Mouse (Mus musculus): ENCODE measurements around the gene Gm3625. TPM values are rescaled to one million over a fixed set of nuclear protein-coding genes. Genes with fewer than 3 reads are reported as not detected.
A peak's percentile ranks its signal among the peaks of the same experiment; 100 is the strongest.

The Gm3625 gene
- polyA plus RNA-seq (2012; rRNA removed): not detected in 2 replicates

DNA sequence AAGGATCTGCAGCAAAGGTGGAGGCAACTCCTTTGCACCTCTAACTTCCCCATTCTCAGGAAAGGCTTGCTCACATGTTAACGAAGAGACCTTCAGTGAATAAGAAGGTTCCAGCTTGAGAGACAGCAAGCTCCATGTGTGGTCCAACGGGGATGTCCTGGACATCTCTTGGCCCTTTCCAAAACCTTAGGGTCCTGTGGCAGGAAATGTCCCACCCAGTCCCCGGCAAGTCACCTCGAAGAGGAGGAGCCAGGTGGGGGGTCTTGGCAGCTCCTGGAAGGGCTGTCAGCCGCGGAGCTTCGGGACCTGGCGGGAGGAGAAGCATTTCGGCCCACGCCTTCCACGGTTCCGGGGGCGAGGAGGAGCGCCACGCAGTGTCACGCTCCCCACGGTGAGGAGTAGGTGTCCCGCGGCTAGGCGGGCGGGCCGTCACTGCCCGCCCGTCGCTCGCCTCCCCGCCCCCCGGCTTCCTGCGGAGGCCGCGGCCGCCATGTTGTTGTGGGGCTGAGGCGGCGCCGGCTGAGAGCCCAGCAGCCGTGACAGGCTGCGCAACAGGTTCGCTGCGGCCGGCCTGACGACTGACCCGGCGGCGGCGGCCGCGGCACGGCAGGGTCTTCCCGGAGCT, at the start of gene Gm3625, which contains the start of gene Itsn2:
TSS of gene Gm3625 (minus strand) at position 387 of the 625 bp plus-strand sequence.
TSS of gene Itsn2 (plus strand) at position 98 of the 625 bp plus-strand sequence.
- no peaks in the 10 kb centered on the region for H3K27me3 ChIP-seq (replicated peaks; ENCODE audit: control insufficient read depth, insufficient read depth, low read length)
- WGBS: under 1% methylated on average over 45 of the region's 49 CpGs
- H3K4me3 ChIP-seq (ENCODE audit: insufficient read depth, low read depth, low read length): peak within 1 kb of the TSS; percentile 98
- peak; percentile 83 for DNase-seq
- H3K27ac ChIP-seq (ENCODE audit: insufficient read depth, low read depth, low read length): peak within 1 kb of the TSS; percentile 95
- no peak for TF ChIP-seq CTCF (conservative IDR thresholded peaks at IDR 0.05; ENCODE audit: insufficient read depth, insufficient read length, low read depth, low read length)
- TF ChIP-seq POLR2A (IDR thresholded peaks at IDR 0.05; ENCODE audit: low read depth, low read length): peak; percentile 31
- peaks cover 14% of the 10 kb centered on the region; the same call in 1 of the 2 replicates for H3K4me1 ChIP-seq (ENCODE audit: control insufficient read depth, insufficient read depth, low read length)
- H3K36me3 ChIP-seq (ENCODE audit: control insufficient read depth, insufficient read depth, low read length): no peaks in the 10 kb centered on the region

DNA sequence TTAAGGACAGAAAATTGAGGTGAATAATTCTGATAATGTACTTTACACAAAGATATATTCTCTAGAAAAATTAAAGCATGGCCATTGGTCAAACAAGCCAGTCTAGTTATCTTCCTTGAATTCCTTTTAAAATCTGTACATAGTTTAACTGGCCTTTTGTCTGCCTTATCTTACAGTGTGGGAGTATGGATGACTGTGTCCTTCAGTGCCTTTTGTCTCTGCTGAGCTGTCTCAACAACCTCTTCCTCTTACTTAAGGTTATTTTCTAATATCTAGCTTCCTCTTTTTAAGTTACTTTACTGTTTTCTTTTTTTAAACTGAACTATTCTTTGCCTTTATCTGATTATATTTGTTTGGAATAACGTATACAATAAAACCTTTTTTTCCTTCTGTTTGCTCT, 48.0 kb upstream of the Gm3625 start:
- no peak for DNase-seq
- Histone ChIP-seq H3K27me3 (replicated peaks; ENCODE audit: control insufficient read depth, insufficient read depth, low read length) (no peaks in the 10 kb centered on the region), H3K27ac (ENCODE audit: insufficient read depth, low read depth, low read length) (no peak overlapping the region), H3K4me1 (ENCODE audit: control insufficient read depth, insufficient read depth, low read length) (no peaks in the 10 kb centered on the region), H3K36me3 (ENCODE audit: control insufficient read depth, insufficient read depth, low read length) (peaks cover 14% of the 10 kb centered on the region), H3K4me3 (ENCODE audit: insufficient read depth, low read depth, low read length) (no peak overlapping the region)
- TF ChIP-seq CTCF (conservative IDR thresholded peaks at IDR 0.05; ENCODE audit: insufficient read depth, insufficient read length, low read depth, low read length) (no peak), POLR2A (IDR thresholded peaks at IDR 0.05; ENCODE audit: low read depth, low read length) (no peak)
- WGBS: 90% methylated on average over 1 of the region's 1 CpGs

DNA sequence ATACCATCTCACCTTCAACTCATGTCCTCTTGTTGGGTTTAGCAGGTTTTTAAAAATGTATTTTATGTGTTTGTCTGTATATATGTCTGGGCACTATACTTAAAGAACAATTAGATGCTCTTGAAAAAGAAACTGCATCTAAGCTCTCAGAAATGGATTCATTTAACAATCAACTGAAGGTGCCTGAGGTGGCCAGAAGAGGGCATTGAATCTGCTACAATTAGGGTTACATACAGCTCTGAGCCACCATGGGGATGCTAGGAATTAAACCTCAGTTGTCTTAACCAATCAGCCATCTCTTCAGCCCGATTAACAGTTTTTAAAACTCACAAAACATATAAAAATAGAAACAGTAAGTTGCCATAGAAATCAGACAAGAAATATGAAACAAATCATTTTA, 45.7 kb upstream of the Gm3625 start:
- TF ChIP-seq POLR2A (IDR thresholded peaks at IDR 0.05; ENCODE audit: low read depth, low read length) (no peak), CTCF (conservative IDR thresholded peaks at IDR 0.05; ENCODE audit: insufficient read depth, insufficient read length, low read depth, low read length) (no peak)
- WGBS: 89% methylated on average over 1 of the region's 1 CpGs

DNA sequence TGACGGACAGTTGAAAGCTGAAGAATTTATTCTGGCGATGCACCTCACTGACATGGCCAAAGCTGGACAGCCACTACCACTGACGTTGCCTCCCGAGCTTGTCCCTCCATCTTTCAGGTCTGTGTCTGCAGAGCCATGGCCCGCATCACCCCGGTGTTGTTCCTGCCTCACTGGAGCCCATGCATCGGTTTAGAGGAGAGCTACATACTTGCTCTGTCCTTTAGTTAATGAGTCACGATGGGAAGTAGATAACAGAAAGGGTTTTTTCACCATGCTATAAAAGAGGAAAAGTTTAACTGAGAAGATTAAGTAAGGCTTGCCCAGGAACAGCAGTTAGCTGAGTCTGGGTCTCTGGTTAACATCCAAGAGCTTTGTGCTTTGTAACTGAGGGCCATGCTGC, 40.2 kb upstream of the Gm3625 start:
- H3K4me3 ChIP-seq (ENCODE audit: insufficient read depth, low read depth, low read length): no peak overlapping the region
- peaks cover 13% of the 10 kb centered on the region for H3K36me3 ChIP-seq (ENCODE audit: control insufficient read depth, insufficient read depth, low read length)
- TF ChIP-seq CTCF (conservative IDR thresholded peaks at IDR 0.05; ENCODE audit: insufficient read depth, insufficient read length, low read depth, low read length): no peak
- TF ChIP-seq POLR2A (IDR thresholded peaks at IDR 0.05; ENCODE audit: low read depth, low read length): no peak
- 73% methylated on average over 8 of the region's 8 CpGs for WGBS
- no peaks in the 10 kb centered on the region for H3K27me3 ChIP-seq (replicated peaks; ENCODE audit: control insufficient read depth, insufficient read depth, low read length)
- DNase-seq: no peak
- H3K4me1 ChIP-seq (ENCODE audit: control insufficient read depth, insufficient read depth, low read length): no peaks in the 10 kb centered on the region
- no peak overlapping the region for H3K27ac ChIP-seq (ENCODE audit: insufficient read depth, low read depth, low read length)

More for the DNA sequence above, 45.7 kb upstream of the Gm3625 start:
- Histone ChIP-seq H3K4me1 (ENCODE audit: control insufficient read depth, insufficient read depth, low read length) (no peaks in the 10 kb centered on the region), H3K4me3 (ENCODE audit: insufficient read depth, low read depth, low read length) (no peak overlapping the region), H3K36me3 (ENCODE audit: control insufficient read depth, insufficient read depth, low read length) (peaks cover 14% of the 10 kb centered on the region), H3K27ac (ENCODE audit: insufficient read depth, low read depth, low read length) (no peak overlapping the region), H3K27me3 (replicated peaks; ENCODE audit: control insufficient read depth, insufficient read depth, low read length) (no peaks in the 10 kb centered on the region)
- peak; percentile 6 for DNase-seq

DNA sequence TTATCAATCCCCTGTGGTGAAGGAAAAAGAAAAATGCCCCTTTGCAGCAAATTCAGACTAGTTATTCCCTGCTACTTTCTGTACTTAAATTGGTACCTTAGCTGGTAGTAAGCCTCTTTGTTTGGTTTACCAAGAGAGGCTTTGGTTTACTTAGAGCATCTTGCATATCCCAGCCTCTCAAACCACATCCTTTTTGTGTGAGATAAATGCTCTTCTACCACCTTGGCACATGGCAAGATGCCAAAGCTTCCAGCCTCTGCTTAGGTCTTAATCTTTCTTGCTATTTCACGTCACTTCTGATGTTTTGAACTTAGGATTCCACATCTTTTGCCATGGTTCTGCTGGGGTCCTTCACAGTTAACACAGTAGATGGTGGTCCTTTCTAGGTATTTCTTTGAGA, 31.5 kb upstream of the Gm3625 start:
- Histone ChIP-seq H3K36me3 (ENCODE audit: control insufficient read depth, insufficient read depth, low read length) (0 out of 2 replicates have a peak, but pooled peaks cover 2% of the 10 kb centered on the region), H3K27ac (ENCODE audit: insufficient read depth, low read depth, low read length) (no peak overlapping the region), H3K27me3 (replicated peaks; ENCODE audit: control insufficient read depth, insufficient read depth, low read length) (no peaks in the 10 kb centered on the region), H3K4me1 (ENCODE audit: control insufficient read depth, insufficient read depth, low read length) (no peaks in the 10 kb centered on the region), H3K4me3 (ENCODE audit: insufficient read depth, low read depth, low read length) (no peak overlapping the region)
- 57% methylated on average over 1 of the region's 1 CpGs for WGBS
- DNase-seq: no peak
- TF ChIP-seq POLR2A (IDR thresholded peaks at IDR 0.05; ENCODE audit: low read depth, low read length) (no peak), CTCF (conservative IDR thresholded peaks at IDR 0.05; ENCODE audit: insufficient read depth, insufficient read length, low read depth, low read length) (no peak)

DNA sequence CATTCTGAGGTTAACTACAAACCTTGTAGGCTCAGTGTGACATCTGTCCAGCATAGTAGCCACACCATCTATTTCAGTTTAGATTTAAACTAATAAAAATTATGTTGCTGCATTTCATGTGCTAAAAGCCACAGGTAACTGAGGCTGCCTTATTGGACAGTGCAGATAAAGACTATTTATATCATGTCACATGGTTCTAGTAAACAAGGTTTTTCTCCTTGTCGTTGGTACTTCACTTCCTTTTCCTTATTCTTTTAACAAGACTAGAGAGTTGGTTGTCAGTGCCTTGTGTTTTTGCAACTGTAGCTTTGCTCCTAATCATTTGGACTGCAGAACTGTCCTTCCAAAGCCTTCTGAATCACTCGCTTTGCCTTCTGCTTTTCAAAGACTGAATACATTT, 22.0 kb upstream of the Gm3625 start:
- H3K36me3 ChIP-seq (ENCODE audit: control insufficient read depth, insufficient read depth, low read length): no peaks in the 10 kb centered on the region
- DNase-seq: no peak
- H3K27me3 ChIP-seq (replicated peaks; ENCODE audit: control insufficient read depth, insufficient read depth, low read length): no peaks in the 10 kb centered on the region
- no peak overlapping the region for H3K4me3 ChIP-seq (ENCODE audit: insufficient read depth, low read depth, low read length)
- 0 out of 2 replicates have a peak overlapping the region, but pooled peaks have one; percentile 31 for H3K27ac ChIP-seq (ENCODE audit: insufficient read depth, low read depth, low read length)
- TF ChIP-seq POLR2A (IDR thresholded peaks at IDR 0.05; ENCODE audit: low read depth, low read length): no peak
- TF ChIP-seq CTCF (conservative IDR thresholded peaks at IDR 0.05; ENCODE audit: insufficient read depth, insufficient read length, low read depth, low read length): no peak
- 59% methylated on average over 2 of the region's 2 CpGs for WGBS
- H3K4me1 ChIP-seq (ENCODE audit: control insufficient read depth, insufficient read depth, low read length): no peaks in the 10 kb centered on the region

DNA sequence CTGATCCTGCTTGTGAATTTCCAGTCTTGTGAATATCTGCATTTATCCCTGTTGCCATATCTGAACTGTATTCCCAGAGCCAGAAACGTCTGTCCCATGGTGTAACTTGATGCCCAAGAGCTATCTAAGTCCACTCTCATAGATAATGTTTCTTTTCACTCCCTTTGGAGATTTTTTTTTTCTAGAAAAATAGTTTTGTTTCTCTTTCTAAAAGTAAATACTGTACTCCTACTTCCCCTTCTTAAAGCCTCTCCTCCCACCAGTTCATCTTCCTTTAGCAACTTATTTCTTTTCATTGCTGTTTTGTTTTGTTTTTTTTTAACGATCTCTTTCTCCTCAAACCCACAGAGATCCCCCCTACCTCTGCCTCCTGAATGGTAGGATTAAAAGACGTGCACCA, 13.9 kb upstream of the Gm3625 start:
- Histone ChIP-seq H3K36me3 (ENCODE audit: control insufficient read depth, insufficient read depth, low read length) (no peaks in the 10 kb centered on the region), H3K27me3 (replicated peaks; ENCODE audit: control insufficient read depth, insufficient read depth, low read length) (no peaks in the 10 kb centered on the region), H3K4me3 (ENCODE audit: insufficient read depth, low read depth, low read length) (no peak overlapping the region), H3K27ac (ENCODE audit: insufficient read depth, low read depth, low read length) (no peak overlapping the region), H3K4me1 (ENCODE audit: control insufficient read depth, insufficient read depth, low read length) (0 out of 2 replicates have a peak, but pooled peaks cover 3% of the 10 kb centered on the region)
- no peak for DNase-seq
- 48% methylated on average over 3 of the region's 3 CpGs for WGBS
- TF ChIP-seq POLR2A (IDR thresholded peaks at IDR 0.05; ENCODE audit: low read depth, low read length) (no peak), CTCF (conservative IDR thresholded peaks at IDR 0.05; ENCODE audit: insufficient read depth, insufficient read length, low read depth, low read length) (no peak)

Data from kidney, adult 2 months (tissue).